In genomic region chr4:145194559-145195162, GRCm38 (mm10) we compare ENCODE assay signal across 8 mouse cellular contexts. TPM values are rescaled to one million over a fixed set of nuclear protein-coding genes. Genes with fewer than 3 reads are reported as not detected.
DNase-seq lines count a peak whose midpoint lies in the region; ATAC-seq and TF ChIP-seq lines count a peak whose summit lies in the region.

TSS of gene Vps13d (minus strand) at chr4:145195005.

- H3K4me2 ChIP-seq in embryonic facial prominence, embryonic 12.5 days (replicated peaks): peak within 1 kb of the TSS; percentile 98
- H3K4me2 ChIP-seq in limb, embryonic 11.5 days (ENCODE audit: low read depth, severe bottlenecking): peak within 1 kb of the TSS; percentile 96
- H3K4me2 ChIP-seq in midbrain, embryonic 13.5 days (replicated peaks): peak within 1 kb of the TSS; percentile 93

- H3K36me3 ChIP-seq in embryonic facial prominence, embryonic 12.5 days: peaks cover 4% of the 10 kb centered on the region; the same call in 1 of the 2 replicates
- H3K36me3 ChIP-seq in limb, embryonic 11.5 days (ENCODE audit: control insufficient read depth, insufficient read depth, low read length): no peaks in the 10 kb centered on the region
- peaks cover 8% of the 10 kb centered on the region for H3K36me3 ChIP-seq in midbrain, embryonic 13.5 days
- peaks cover 7% of the 10 kb centered on the region for H3K36me3 ChIP-seq in small intestine, adult 2 months (ENCODE audit: control insufficient read depth, insufficient read depth, low read length)

- peak; percentile 94 for TF ChIP-seq CTCF in small intestine, adult 2 months (IDR thresholded peaks at IDR 0.05; ENCODE audit: extremely low read depth, insufficient read length, insufficient replicate concordance, low read depth, low read length)

- DNase-seq in 3T3-L1 (ENCODE audit: low read depth, low spot score): peak; percentile 89
- DNase-seq in adrenal gland, postnatal 36 days: peak; percentile 93 to 96
- peak; percentile 92 for DNase-seq in heart, adult 18-20 months
- peak; percentile 89 for DNase-seq in kidney, adult 18-20 months
- peak; percentile 96 for DNase-seq in limb, embryonic 11.5 days (ENCODE audit: low spot score)

- under 1% methylated on average over 53 of the region's 53 CpGs for WGBS in embryonic facial prominence, embryonic 12.5 days
- WGBS in limb, embryonic 11.5 days: under 1% methylated on average over 53 of the region's 53 CpGs
- under 1% methylated on average over 53 of the region's 53 CpGs for WGBS in midbrain, embryonic 13.5 days
- under 1% methylated on average over 53 of the region's 53 CpGs for WGBS in small intestine, adult 2 months

- H3K27me3 ChIP-seq in embryonic facial prominence, embryonic 12.5 days: no peaks in the 10 kb centered on the region
- no peaks in the 10 kb centered on the region for H3K27me3 ChIP-seq in limb, embryonic 11.5 days (ENCODE audit: control insufficient read depth, insufficient read depth, low read length)
- no peaks in the 10 kb centered on the region for H3K27me3 ChIP-seq in midbrain, embryonic 13.5 days
- H3K27me3 ChIP-seq in small intestine, adult 2 months (ENCODE audit: control insufficient read depth, insufficient read depth, low read length): no peaks in the 10 kb centered on the region

- peak; percentile 89; the same call in 1 of the 2 replicates for TF ChIP-seq POLR2A in small intestine, adult 2 months (IDR thresholded peaks at IDR 0.05; ENCODE audit: low read depth, low read length)

- H3K9ac ChIP-seq in embryonic facial prominence, embryonic 12.5 days: peak within 1 kb of the TSS; percentile 83
- peak within 1 kb of the TSS; percentile 60 for H3K9ac ChIP-seq in limb, embryonic 11.5 days (ENCODE audit: low read length)
- H3K9ac ChIP-seq in midbrain, embryonic 13.5 days (replicated peaks): peak within 1 kb of the TSS; percentile 92

- no peaks in the 10 kb centered on the region for H3K9me3 ChIP-seq in embryonic facial prominence, embryonic 12.5 days
- H3K9me3 ChIP-seq in limb, embryonic 11.5 days (ENCODE audit: control insufficient read depth, low read length): no peaks in the 10 kb centered on the region
- no peaks in the 10 kb centered on the region for H3K9me3 ChIP-seq in midbrain, embryonic 13.5 days

- peaks cover 10% of the 10 kb centered on the region for H3K4me1 ChIP-seq in embryonic facial prominence, embryonic 12.5 days
- peaks cover 6% of the 10 kb centered on the region for H3K4me1 ChIP-seq in limb, embryonic 11.5 days (ENCODE audit: control insufficient read depth, insufficient read depth, low read length)
- H3K4me1 ChIP-seq in midbrain, embryonic 13.5 days (replicated peaks): peaks cover 18% of the 10 kb centered on the region
- peaks cover 5% of the 10 kb centered on the region; the same call in 1 of the 2 replicates for H3K4me1 ChIP-seq in small intestine, adult 2 months (ENCODE audit: control insufficient read depth, insufficient read depth, insufficient read length, low read length)

- peak; percentile 90 for ATAC-seq in embryonic facial prominence, embryonic 12.5 days (ENCODE audit: insufficient number of reproducible peaks, insufficient read depth, low FRiP score, low TSS enrichment)
- peak; percentile 86 for ATAC-seq in limb, embryonic 11.5 days (ENCODE audit: insufficient number of reproducible peaks, low FRiP score, low TSS enrichment, low read depth)
- peak; percentile 95 for ATAC-seq in midbrain, embryonic 13.5 days

- peak within 1 kb of the TSS; percentile 50; the same call in 1 of the 2 replicates for H3K27ac ChIP-seq in embryonic facial prominence, embryonic 12.5 days
- H3K27ac ChIP-seq in limb, embryonic 11.5 days (replicated peaks; ENCODE audit: low read depth, low read length): no peak within 1 kb of the TSS
- H3K27ac ChIP-seq in midbrain, embryonic 13.5 days: peak within 1 kb of the TSS; percentile 75
- H3K27ac ChIP-seq in small intestine, adult 2 months (ENCODE audit: insufficient read depth, low read depth, low read length): peak within 1 kb of the TSS; percentile 87

- peak within 1 kb of the TSS; percentile 94 for H3K4me3 ChIP-seq in embryonic facial prominence, embryonic 12.5 days
- peak within 1 kb of the TSS; percentile 96 for H3K4me3 ChIP-seq in limb, embryonic 11.5 days (ENCODE audit: low read depth, low read length)
- H3K4me3 ChIP-seq in midbrain, embryonic 13.5 days (replicated peaks): peak within 1 kb of the TSS; percentile 82
- peak within 1 kb of the TSS; percentile 97 for H3K4me3 ChIP-seq in small intestine, adult 2 months (ENCODE audit: low read depth, low read length)

RNA-seq across cellular contexts. Expression of gene Vps13d, which starts in this region (rescaled TPM):
- total RNA-seq in adrenal gland, postnatal 36 days (2021): 10 to 100 TPM; 59.1 to 83.2 TPM
- polyA plus RNA-seq in embryonic facial prominence, embryonic 12.5 days (2016; fragmentation: Nextera tagmentation; extraction: Ambion mirVana): 6.9 and 8.2 TPM in 2 replicates
- 10 to 100 TPM; 75.5 to 76.4 TPM for total RNA-seq in heart, adult 18-20 months (2021)
- 11.8 and 14.2 TPM in 2 replicates for polyA plus RNA-seq in limb, embryonic 11.5 days (2014; fragmentation: Nextera tagmentation; extraction: Ambion mirVana)
- polyA plus RNA-seq in midbrain, embryonic 13.5 days (2015; fragmentation: Nextera tagmentation; extraction: Ambion mirVana): 8.1 and 9.4 TPM in 2 replicates
- polyA plus RNA-seq in small intestine, adult 2 months (2012; rRNA removed): 5.0 and 11.9 TPM in 2 replicates
